Mouse (Mus musculus): ENCODE measurements around the gene Spns2.

The Spns2 gene

DNA sequence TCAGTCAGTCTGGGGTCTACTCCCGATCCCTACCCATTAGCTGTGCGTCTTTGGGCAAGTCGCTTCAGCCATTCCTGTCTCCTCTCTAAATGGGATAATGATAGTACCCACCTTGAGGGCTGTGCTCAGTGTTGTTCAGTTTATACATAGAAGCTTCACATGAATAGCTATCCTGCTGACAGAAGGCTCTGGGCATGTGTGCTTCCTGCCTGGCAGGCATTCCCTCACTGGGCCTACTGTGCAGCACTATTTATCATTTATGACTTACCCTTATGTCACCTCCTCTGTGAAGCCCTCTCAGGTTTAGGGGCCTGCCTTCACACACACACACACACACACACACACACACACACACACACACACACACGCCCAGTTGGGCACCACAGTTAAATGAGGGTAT lies 10.4 kb upstream of the Spns2 start:
- no peak for DNase-seq (ENCODE audit: low spot score)

DNA sequence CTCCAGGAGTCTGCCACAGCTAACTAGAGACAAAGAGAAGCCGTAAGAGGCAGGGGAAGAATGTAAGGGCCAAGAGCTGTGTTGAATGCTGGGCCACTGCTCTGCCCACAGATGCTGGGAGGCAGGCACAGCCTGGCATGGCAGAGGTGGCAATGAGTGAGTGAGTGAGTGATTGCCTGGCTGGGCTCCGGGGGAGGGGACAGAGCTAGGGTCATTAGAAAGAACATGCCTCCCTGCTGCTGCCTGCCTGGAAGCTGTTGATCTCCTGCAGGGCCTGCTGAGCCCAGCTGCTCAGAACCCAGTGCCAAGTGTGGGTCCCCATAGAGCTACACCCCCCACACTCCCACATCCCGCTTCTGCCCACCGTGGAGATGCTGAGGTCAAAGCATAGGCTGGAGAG lies 7.7 kb upstream of the Spns2 start:
- no peak for DNase-seq (ENCODE audit: low spot score)

DNA sequence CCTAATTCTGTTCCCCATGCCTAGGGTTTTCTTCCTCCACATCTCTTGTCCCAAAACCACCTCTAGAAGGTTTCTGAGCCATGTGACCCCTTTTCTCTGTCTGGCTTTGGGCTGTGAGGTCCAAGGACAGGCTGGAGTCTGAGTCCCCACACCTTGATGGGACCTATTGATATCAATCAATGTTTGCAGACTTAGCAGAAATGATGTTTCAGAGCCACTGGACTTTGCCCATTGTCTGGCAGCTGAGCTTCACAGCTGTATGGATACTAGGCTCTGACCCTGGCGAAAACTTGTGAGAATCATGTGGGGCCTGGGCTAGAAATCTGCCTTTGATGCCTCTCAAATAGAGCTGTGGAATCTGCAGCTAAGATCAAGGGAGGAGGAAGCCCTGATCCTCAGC lies 7.1 kb upstream of the Spns2 start:
- no peak for DNase-seq (ENCODE audit: low spot score)

DNA sequence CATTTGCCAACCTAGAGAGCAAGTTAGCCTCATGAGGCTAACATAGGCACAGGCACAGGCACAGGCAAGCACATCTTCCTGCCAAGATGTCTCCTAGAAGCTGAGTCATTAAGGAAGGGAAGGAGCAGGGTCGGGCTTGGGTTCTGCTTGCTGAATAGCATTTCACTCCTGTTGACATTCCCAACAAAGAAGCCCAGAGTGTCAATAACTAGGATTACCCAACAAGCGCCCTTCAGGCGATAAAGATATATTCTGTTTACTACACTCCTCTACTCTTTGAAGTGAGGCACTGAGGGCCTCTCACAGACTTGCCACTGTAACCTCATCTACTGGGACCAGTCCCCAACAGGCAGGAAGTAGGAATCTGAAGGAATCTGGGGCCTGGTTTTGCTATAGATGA lies 6.4 kb upstream of the Spns2 start:
- DNase-seq (ENCODE audit: low spot score), result no peak

DNA sequence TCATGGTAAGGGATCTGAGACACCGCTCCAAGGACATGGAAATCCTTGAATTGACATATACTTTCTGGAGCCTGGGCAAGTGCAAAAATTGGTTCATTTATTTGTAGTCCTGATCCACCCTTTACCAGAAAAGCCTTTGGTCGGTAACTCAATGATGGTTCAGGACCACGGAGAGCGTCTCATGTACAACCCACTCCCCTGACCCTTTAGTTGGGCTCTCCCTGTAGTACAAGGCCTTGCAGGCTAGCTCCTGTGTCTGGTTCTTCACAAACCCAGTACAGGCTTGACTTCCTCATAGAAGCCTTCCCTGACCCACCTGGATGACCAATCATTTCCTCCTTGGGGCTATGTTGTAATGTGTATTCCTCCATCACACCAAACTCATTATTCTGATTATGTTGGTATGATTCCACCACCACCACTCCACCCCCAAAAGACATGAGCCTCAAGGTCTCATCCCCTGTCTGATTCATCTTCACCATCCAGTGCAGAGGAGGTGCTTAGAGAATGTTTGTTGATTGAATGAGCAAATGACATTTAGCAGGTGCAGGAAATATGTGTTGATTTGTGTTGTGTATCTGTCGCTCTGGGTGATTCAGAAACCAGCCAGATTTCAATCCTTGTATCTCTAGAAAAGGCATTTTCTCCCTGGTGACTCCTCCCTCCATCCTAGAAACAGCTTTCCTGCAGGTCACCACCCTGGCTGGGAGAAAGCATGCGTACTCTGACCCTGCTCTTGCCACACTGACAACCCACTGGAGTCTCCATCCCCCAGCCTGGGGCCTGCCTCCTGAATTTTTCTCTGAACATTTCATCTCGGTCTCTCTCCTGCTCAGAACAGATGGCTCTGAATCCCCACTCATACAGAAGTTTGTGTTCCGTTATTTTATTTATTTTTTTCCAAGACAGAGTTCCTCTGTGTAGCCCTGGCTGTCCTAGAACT lies 4.6 kb upstream of the Spns2 start:
- no peak for DNase-seq (ENCODE audit: low spot score)

DNA sequence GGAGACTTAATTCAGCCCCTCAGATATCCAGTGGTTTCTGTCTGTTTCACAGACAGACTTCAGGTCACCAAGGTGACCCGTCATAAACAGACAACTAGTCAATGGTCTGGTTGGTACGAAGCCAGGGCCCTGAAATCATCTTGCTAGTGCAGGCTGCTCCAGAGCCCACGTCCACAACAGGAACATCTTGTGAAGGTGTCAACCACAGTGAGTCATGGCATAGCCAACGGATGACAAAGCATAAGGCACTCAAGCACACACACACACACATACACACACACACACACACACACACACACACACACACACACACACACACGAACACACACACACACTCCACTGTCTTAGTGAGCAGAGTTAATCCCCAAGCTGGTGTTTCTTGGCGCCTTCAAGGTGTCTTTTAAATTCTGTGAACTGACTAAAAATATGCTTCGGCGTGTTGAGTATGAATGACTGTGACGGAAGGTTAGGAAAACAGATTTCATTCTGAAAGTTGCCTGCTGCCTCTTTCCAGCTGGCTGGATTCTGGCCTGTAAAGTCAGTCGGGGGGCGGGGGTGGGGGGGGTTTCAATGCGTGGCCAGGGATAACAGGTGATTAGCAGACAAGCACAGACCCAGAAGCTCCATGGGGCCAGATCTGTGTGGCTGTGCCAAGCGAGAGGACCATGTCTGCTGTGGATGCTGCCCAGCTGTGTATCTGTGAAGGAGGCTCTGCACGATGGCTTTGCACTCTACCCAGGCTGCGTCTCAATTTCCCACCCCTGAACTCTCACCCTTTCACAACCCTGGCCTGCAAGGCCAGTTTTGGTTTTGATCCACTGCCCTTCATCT lies 1.6 kb upstream of the Spns2 start:
- DNase-seq (ENCODE audit: low spot score), result no peak

DNA sequence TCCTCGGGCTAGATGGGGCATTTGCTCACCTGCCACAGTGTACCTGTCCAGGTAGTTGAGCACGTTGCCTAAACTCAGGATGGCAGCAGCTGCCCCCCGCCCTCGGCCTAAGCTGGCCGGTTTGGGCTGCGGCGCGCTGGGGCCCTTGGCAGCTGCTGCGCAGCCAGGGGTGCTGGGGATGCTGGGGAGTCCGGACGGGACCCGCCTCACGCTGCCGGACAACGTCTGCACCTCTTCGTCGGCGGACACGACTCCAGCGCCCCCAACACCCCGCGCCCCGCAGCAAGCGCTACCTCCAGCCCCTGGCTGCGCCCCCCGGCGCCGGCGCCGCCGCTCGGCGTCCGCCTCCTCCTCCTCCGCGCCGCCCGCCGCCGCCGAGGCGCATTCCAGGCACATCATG lies 307 bp downstream of the Spns2 start:
- DNase-seq (ENCODE audit: low spot score), result no peak

DNA sequence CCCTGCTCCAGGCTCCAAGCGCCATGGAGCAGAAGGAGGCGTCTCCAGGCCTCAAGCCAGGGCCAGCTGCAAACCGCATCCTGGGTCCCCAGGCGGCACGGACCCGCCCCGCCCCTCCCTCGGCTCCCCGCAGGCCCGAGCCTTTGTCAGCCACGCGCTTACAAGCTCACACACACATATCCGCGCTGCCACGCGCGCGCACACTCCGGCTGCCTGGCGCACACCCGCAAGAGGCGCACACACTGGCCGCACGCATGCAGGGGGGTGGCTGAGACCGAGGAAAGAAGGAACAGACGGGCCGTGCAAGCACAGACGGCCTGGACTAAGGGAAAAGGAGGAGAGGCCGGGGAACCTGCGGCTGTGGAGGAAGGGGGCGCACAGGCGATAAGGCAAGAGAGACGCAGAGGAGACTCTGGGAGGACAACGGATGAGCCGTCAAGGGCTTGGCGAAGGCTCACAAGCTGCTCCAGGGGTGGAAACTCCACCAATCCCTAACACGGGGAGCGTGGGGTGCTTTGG lies 892 bp downstream of the Spns2 start:
- DNase-seq (ENCODE audit: low spot score), result no peak

DNA sequence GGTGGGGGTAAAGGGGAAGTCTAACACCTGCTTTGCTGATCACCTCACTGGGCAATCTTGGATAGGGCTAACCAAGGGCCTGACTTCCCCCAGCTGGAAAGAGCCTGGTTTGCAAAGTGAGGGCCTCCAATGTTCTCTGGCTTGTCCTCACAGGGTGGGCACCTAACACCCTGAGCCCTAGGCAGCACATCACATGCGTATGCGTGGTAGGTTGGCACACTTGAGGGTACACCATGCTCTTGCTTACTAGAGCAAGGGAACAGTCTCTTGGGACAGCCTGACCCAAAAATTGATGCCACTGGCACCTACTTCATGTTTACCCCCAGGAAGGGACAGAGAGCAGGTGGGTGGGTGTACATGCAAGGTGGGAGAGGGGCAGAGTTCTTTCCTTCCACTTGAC lies 2.0 kb downstream of the Spns2 start:
- no peak for DNase-seq (ENCODE audit: low spot score)

DNA sequence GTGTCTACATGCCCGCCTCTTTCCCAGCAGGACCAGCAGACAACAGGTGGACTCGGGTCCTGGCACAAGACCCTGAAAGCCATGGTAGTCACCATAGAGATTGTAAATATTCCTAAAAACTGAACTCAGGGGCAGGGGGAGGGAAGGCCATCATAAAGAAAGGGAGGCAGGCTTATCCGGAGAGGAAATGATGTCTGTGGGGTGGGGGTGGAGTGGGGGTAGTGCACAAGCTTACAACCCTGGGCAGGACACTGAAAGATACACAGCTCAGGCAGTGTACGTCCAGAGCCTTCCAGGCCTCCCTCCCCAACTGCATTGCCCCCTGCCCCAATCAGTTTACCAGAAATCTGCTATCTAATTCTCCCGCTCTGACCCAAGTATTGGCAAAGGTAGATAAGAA lies 2.5 kb downstream of the Spns2 start:
- DNase-seq (ENCODE audit: low spot score), result no peak

DNA sequence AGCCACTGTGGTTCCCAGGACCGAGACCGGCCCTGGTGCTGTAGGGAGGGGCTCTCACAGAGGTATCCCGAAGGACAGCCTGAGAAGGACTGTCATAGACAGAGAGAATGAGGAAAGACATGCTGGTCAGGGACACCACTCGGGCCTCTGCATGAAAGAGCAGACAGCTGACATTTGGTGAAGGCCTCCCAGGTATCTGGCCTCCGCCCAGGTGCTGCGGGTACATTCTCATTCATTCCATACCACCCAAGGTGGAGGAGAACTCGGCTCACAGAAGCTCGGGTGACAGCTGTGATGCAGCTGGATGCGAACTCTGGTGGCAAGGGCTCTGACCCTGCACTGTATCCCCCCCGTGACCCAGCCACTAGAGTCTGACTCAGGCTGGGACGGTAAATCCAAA lies 3.7 kb downstream of the Spns2 start:
- DNase-seq (ENCODE audit: low spot score), result no peak

DNA sequence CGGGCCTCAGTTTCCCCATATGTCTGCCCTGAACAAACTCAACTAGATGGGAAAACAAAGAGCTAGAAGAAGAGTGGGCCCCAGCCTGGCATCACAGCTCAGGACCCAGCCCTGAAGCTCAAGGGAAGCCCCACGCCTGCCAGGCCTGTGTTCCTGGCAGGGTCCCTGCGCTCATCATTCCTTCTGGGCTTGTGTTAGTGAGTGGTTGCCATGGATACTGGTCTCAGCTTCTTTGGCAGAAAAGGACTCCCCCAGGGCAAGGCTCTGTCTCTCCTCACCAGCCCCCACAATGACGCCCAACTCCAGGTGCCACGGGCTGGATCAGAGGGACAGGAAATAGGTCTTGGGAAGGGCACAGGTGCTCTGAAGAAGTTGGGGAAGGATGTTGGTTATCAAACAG lies 4.5 kb downstream of the Spns2 start:
- no peak for DNase-seq (ENCODE audit: low spot score)

DNA sequence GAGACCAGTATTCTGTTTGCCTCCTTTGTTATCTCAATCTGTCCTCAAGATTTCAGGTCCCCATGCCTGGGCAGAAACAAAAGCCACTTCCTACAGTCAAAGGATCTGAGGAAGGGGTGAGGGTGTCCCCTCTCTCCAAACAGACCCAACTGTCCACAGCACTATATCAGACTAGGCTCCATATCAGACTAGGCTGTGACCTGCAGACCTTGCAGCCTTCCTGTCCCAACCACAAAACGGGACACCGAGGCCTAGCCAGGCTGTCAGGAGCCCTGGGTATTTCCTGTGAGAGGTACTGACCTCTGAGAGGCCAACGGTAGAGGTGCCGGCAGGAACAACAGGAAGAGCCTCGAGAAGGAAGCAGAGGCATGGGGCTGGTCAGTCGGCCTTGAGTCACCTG lies 5.2 kb downstream of the Spns2 start:
- no peak for DNase-seq (ENCODE audit: low spot score)

DNA sequence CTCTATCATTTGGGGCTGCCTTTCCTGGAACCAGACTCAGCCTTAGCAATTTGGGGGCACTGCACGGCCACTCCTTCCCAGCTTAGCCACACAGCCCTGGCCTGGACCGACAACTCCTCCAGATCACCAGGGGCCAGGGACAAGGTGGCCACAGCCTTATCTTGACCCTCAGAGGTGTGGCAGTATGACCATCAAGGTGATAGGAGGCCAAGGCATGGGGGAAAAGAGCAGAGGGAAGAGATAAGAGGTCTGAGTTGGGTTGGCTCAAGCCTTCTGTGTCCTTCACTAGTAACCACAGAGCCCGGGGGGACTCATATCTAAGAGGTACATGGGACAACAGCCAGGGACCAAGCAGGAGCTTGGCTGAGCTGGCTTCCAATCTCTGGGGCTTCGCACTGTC lies 7.8 kb downstream of the Spns2 start:
- no peak for DNase-seq (ENCODE audit: low spot score)

DNA sequence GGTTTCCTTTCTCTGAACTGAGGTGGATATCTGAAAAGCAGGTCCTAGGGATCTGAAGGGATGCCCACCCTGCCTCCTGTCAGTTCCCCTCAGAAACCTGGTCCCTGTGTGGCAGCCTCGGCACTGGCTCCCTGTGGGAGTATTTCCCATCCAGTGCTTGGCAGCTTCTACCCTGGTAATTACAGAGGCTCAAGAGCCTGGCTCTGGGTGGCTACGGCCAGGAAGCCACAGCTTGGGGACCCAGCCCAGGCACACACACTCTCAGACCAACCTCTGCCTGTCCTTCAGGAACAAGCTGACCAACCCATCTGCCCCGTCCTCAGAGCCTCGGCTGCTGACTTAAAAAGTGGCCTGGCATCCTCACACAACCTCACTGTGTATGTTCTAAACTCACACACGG lies 8.4 kb downstream of the Spns2 start:
- DNase-seq (ENCODE audit: low spot score), result no peak

DNA sequence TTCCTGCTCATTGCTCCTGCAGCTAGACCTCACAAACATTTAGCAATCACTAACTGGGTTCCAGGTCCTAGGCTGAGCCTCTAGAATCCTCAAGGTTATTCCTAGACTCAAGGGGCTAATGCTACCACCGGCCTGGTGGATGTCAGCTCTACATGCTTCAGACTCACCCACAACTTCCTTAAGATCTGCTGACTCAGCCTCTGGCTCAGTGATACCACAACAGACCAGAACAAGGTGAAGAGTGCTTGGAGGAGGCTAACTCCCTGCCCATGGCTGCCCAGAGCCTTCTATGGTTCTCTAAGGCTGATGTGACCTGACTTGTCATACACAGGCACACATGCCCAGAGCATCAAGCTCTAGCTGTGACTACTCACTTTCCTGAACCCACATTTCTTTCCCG lies 10.2 kb downstream of the Spns2 start:
- DNase-seq (ENCODE audit: low spot score), result no peak

DNA sequence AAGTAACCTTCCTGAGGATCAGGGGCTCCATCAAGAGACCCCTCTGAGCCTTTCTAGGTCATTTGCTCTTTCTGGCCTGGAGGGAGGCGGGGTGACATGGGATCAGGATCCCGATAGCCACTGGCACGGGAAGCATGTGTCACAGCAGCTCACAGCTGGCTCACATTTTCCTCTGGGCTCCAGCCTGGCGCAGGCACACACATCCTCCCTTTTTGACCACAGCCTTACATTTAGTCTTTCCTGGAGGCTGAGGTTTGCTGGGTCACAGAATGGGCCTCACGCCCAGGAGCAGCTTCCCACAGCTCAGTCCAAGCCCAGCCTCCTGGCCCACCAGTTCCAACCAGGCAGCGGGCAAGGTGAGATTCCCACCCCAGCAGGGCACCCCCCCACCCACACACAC lies 11.5 kb downstream of the Spns2 start:
- no peak for DNase-seq (ENCODE audit: low spot score)

DNA sequence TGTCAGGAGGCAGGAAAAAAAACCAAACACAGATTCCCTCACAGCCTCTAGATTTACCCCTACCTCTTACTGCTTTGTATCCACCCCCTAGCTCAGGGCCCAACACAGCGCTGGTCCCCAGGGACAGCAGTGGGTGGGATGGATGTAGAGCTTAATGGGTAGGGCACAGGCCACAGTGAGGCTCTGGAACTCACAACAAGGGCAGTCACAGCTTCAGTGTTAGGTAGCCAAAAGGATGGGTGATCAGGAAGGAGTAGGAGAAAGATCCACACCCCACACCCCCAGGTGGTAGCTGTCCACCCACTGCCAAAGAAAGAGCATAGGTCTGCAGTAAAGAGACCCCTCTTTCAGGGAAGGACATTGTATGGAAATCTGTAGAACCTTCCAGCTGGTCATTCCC lies 12.1 kb downstream of the Spns2 start:
- DNase-seq (ENCODE audit: low spot score), result no peak

DNA sequence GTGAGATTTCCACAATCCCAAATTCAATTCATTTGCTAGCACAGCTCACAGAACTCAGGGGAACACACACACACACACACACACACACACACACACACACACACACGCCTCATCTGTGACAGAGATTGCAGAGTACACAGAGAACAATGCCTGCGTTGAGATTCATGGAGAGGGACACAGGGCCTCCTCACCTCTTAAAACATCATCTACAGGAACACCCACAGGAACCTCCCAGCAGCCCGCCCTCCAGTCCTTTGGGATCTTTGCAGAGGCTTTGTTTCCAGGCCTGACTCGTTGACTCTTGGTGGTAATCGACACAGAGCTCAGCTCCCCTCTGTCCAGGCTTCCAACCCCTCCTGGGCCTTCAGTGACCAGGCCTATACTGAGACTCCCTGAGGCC lies 12.5 kb downstream of the Spns2 start:
- DNase-seq (ENCODE audit: low spot score), result no peak

DNA sequence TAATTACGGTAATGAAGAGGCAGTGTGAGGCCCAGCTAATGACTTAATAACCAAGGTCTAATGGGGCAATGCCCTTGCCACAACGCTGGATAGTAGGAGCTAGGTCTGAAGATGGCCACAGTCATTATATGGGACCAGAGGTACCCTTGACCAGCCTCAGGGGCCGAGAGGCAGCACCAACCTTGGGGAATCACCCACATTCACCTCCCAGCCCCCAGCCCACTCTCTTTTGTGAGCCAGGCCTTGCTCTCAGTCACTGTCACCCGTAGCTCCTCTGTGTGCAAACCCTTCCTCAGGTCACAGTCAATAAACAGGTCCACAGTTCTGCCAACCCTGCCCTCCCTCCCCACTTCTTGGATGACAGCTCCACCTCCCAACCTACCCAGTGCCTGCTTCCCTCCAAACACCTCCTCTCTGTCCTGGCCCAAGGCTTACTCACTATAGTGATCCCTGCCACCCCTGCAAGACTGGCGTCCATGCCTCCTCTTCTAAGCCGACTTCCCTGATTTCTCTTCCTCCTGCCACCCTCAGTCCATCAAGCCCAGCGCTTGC lies 13.6 kb downstream of the Spns2 start:
- no peak for DNase-seq (ENCODE audit: low spot score)

DNA sequence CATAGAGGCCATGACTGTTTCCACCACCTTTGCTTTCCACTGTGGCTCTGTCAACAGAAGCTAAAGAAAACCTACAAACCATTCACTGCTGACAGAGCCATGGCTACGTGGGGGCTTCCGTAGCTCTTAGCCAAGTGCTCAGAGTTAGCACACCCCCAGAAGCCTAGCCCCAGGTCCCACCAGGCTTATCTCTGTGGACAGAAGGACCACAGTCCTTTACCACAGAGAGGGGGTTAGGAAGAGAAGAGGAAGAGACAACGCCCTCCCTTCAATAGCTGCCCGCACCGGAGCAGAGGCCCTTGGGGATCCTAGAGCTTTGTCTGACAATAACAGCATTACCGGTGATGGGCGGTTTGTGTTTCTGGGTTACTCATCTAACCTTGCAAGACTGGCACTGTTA lies 14.3 kb downstream of the Spns2 start:
- DNase-seq (ENCODE audit: low spot score), result no peak

DNA sequence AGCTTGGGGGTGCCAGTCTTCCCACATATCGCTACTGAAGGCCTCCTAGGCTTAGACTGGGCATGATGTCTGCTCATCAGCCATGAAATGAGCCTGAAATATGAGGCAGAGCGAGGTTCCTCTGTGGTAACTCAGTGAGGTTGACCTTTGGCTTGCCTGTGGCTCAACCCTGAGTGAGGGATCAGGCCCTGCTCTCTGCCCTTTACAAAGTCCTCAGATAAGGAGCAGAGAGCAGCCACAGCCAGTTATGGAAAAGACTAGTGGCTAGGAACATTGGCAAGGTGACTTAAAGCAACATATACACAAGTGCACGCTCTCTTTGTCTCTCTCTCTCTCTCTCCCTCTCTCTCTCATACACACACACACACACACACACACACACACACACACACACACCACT lies 14.8 kb downstream of the Spns2 start:
- DNase-seq (ENCODE audit: low spot score), result no peak

DNA sequence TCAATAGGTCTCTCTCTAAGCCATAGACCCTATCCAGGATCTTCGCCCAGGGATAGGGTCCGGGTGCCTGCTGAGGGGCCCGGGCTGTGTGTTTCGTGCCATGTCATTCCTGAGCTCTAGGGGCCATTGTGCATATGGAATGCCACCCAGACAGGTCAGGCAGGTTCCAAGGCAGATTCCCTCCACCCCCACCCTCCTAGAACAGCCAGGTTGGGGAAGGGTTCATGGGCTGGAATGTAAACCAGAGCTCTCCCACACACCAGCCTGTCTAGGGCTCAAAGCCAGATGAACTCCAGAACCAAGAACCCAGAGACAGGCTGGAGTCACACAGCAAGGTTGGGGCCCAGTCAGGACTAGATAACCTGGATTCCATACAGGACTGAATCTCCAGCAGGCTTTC lies 16.2 kb downstream of the Spns2 start:
- DNase-seq (ENCODE audit: low spot score), result no peak
